Comparison of ENCODE assay signal across 22 mouse cellular contexts in the genomic region with DNA sequence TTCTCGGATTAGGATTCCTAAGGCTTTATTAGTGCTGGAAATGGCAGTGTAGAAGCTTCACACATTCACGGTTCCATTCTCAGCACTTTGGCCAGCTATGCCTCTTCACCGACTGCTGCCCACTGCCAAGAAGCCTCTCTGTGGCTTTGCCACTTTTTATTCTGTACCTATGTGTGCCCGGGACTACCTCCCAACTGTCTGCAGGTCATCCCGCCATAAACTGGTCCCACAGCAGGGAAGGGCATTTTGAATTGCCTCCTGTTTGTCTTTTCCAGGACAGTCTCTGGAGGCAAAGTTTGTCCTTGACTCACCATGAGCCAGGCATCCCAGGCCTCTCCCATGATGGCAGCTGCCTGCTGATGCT. TPM values are rescaled to one million over a fixed set of nuclear protein-coding genes. Genes with fewer than 3 reads are reported as not detected.
DNase-seq lines count a peak whose midpoint lies in the region; ATAC-seq and TF ChIP-seq lines count a peak whose summit lies in the region.
"Had no signal": no experiment of that assay in that cellular context is flagged by ENCODE, and none has a peak within 500 bp of the region (broad histone marks: within the 10 kb centered on the region; RNA-seq: fewer than 3 reads in every experiment).

No protein-coding gene starts in this region.

- no peak for DNase-seq in forebrain, embryonic 10.5 days (ENCODE audit: extremely low spot score, low spot score)
- DNase-seq in heart, postnatal 14 days, result no peak
- no peak for DNase-seq in stomach, postnatal 0 days (ENCODE audit: low spot score)
- DNase-seq in adrenal gland, adult (ENCODE audit: inconsistent age in 2 of 2, low spot score in 1 of 2), result no peak
- DNase-seq in urinary bladder, postnatal 25 days (ENCODE audit: low spot score), result no peak
- DNase-seq: adrenal gland, postnatal 36 days; cerebellum, adult 11-12 months; cerebellum, postnatal 14 days; gastrocnemius, postnatal 10 days; kidney, postnatal 36 days; layer of hippocampus, adult 9-11 months; retina, postnatal 1 day had no signal

- no peak overlapping the region for H3K9ac ChIP-seq in forebrain, embryonic 15.5 days (replicated peaks)
- H3K9ac ChIP-seq in heart, embryonic 12.5 days, result no peak overlapping the region
- no peak overlapping the region for H3K9ac ChIP-seq in stomach, embryonic 15.5 days
- no peak overlapping the region for H3K9ac ChIP-seq in stomach, postnatal 0 days (ENCODE audit: low read length)
- H3K9ac ChIP-seq: embryonic facial prominence, embryonic 15.5 days; liver, embryonic 15.5 days; midbrain, embryonic 12.5 days had no signal

- no peak for ATAC-seq in forebrain, embryonic 15.5 days (replicated peaks)
- ATAC-seq in heart, embryonic 12.5 days (ENCODE audit: insufficient number of reproducible peaks, low FRiP score), result no peak
- ATAC-seq in stomach, embryonic 15.5 days (ENCODE audit: insufficient read depth, low FRiP score, low read depth), result no peak
- ATAC-seq in stomach, postnatal 0 days (ENCODE audit: low FRiP score, low TSS enrichment), result no peak; the same call in 1 of the 2 replicates
- ATAC-seq: hindbrain, embryonic 16.5 days; intestine, embryonic 16.5 days had no signal

- intact Hi-C loops in heart, postnatal 14 days (cut with DNase I), result loop anchor here (5.0 kb wide), 1 partner anchor 57 kb away; no protein-coding TSS in a partner anchor

- H3K36me3 ChIP-seq in forebrain, embryonic 15.5 days, result peaks cover 7% of the 10 kb centered on the region; the same call in 1 of the 2 replicates
- peaks cover 12% of the 10 kb centered on the region for H3K36me3 ChIP-seq in forebrain, embryonic 10.5 days (replicated peaks)
- H3K36me3 ChIP-seq in heart, embryonic 12.5 days, result peaks cover 4% of the 10 kb centered on the region
- no peaks in the 10 kb centered on the region for H3K36me3 ChIP-seq in stomach, embryonic 15.5 days
- H3K36me3 ChIP-seq in stomach, postnatal 0 days (ENCODE audit: control insufficient read depth, insufficient read depth, low read length), result no peaks in the 10 kb centered on the region
- H3K36me3 ChIP-seq: embryonic facial prominence, embryonic 15.5 days; liver, embryonic 15.5 days had no signal

- H3K4me2 ChIP-seq in forebrain, embryonic 15.5 days (replicated peaks), result no peak overlapping the region
- peak overlapping the region; percentile 58 for H3K4me2 ChIP-seq in heart, embryonic 12.5 days
- H3K4me2 ChIP-seq in stomach, embryonic 15.5 days, result no peak overlapping the region
- H3K4me2 ChIP-seq in stomach, postnatal 0 days (replicated peaks; ENCODE audit: low read depth), result no peak overlapping the region
- H3K4me2 ChIP-seq: embryonic facial prominence, embryonic 15.5 days; liver, embryonic 15.5 days; midbrain, embryonic 12.5 days had no signal

- H3K27me3 ChIP-seq in forebrain, embryonic 15.5 days, result no peaks in the 10 kb centered on the region
- H3K27me3 ChIP-seq in forebrain, embryonic 10.5 days (ENCODE audit: poor library complexity, severe bottlenecking), result no peaks in the 10 kb centered on the region
- H3K27me3 ChIP-seq in heart, embryonic 12.5 days (replicated peaks), result no peaks in the 10 kb centered on the region
- no peaks in the 10 kb centered on the region for H3K27me3 ChIP-seq in stomach, embryonic 15.5 days (replicated peaks)
- no peaks in the 10 kb centered on the region for H3K27me3 ChIP-seq in stomach, postnatal 0 days (ENCODE audit: control insufficient read depth, insufficient read depth, low read length)
- H3K27me3 ChIP-seq: CH12.LX; embryonic facial prominence, embryonic 15.5 days; midbrain, embryonic 12.5 days had no signal

- no peak for TF ChIP-seq CTCF in stomach, postnatal 0 days (IDR thresholded peaks at IDR 0.05; ENCODE audit: low read depth)

- H3K4me3 ChIP-seq in forebrain, embryonic 15.5 days, result no peak overlapping the region
- no peak overlapping the region for H3K4me3 ChIP-seq in forebrain, embryonic 10.5 days
- H3K4me3 ChIP-seq in heart, embryonic 12.5 days, result no peak overlapping the region
- H3K4me3 ChIP-seq in stomach, embryonic 15.5 days (replicated peaks), result no peak overlapping the region
- H3K4me3 ChIP-seq in stomach, postnatal 0 days (ENCODE audit: low read depth, low read length), result no peak overlapping the region
- H3K4me3 ChIP-seq: embryonic facial prominence, embryonic 15.5 days; liver, embryonic 15.5 days; midbrain, embryonic 12.5 days; myocyte had no signal

- peaks cover 13% of the 10 kb centered on the region; the same call in 1 of the 2 replicates for H3K9me3 ChIP-seq in forebrain, embryonic 15.5 days
- peaks cover 16% of the 10 kb centered on the region for H3K9me3 ChIP-seq in forebrain, embryonic 10.5 days
- H3K9me3 ChIP-seq in heart, embryonic 12.5 days (replicated peaks), result peaks cover 26% of the 10 kb centered on the region
- H3K9me3 ChIP-seq in stomach, embryonic 15.5 days, result peaks cover 6% of the 10 kb centered on the region; the same call in 1 of the 2 replicates
- 0 out of 2 replicates have a peak, but pooled peaks cover 3% of the 10 kb centered on the region for H3K9me3 ChIP-seq in stomach, postnatal 0 days (ENCODE audit: control insufficient read depth, low read length)
- H3K9me3 ChIP-seq: liver, embryonic 15.5 days had no signal

- H3K4me1 ChIP-seq in forebrain, embryonic 15.5 days, result peaks cover 30% of the 10 kb centered on the region
- H3K4me1 ChIP-seq in forebrain, embryonic 10.5 days, result 0 out of 2 replicates have a peak, but pooled peaks cover 5% of the 10 kb centered on the region
- peaks cover 28% of the 10 kb centered on the region for H3K4me1 ChIP-seq in heart, embryonic 12.5 days (replicated peaks)
- H3K4me1 ChIP-seq in stomach, embryonic 15.5 days, result peaks cover 12% of the 10 kb centered on the region
- H3K4me1 ChIP-seq in stomach, postnatal 0 days (replicated peaks; ENCODE audit: control insufficient read depth, insufficient read depth), result no peaks in the 10 kb centered on the region
- H3K4me1 ChIP-seq: liver, embryonic 15.5 days had no signal

- no peak for TF ChIP-seq EP300 in stomach, postnatal 0 days (optimal IDR thresholded peaks at IDR 0.05)

- H3K27ac ChIP-seq in forebrain, embryonic 15.5 days (replicated peaks), result peak overlapping the region; percentile 85
- no peak overlapping the region for H3K27ac ChIP-seq in forebrain, embryonic 10.5 days
- H3K27ac ChIP-seq in heart, embryonic 12.5 days (ENCODE audit: poor library complexity, severe bottlenecking), result peak overlapping the region; percentile 90
- 0 out of 2 replicates have a peak overlapping the region, but pooled peaks have one; percentile 23 for H3K27ac ChIP-seq in stomach, embryonic 15.5 days
- no peak overlapping the region for H3K27ac ChIP-seq in stomach, postnatal 0 days (replicated peaks)
- H3K27ac ChIP-seq: liver, embryonic 15.5 days had no signal

- WGBS in forebrain, embryonic 15.5 days, result 79% methylated on average over 5 of the region's 5 CpGs
- 90% methylated on average over 5 of the region's 5 CpGs for WGBS in forebrain, embryonic 10.5 days
- WGBS in heart, embryonic 12.5 days, result 80% methylated on average over 5 of the region's 5 CpGs
- WGBS in stomach, embryonic 15.5 days, result 76% methylated on average over 5 of the region's 5 CpGs
- WGBS in stomach, postnatal 0 days, result 72% methylated on average over 5 of the region's 5 CpGs

RNA-seq across cellular contexts. Expression of gene Ankrd6, which starts 59.9 kb away (rescaled TPM):
- polyA plus RNA-seq in forebrain, embryonic 15.5 days (2015; fragmentation: Nextera tagmentation; extraction: Ambion mirVana), result 35.9 and 36.0 TPM in 2 replicates
- polyA plus RNA-seq in forebrain, embryonic 10.5 days (2016; fragmentation: Nextera tagmentation; extraction: Ambion mirVana), result 11.9 and 12.4 TPM in 2 replicates
- polyA plus RNA-seq in heart, embryonic 12.5 days (2016; fragmentation: Nextera tagmentation; extraction: Ambion mirVana), result 7.0 and 7.7 TPM in 2 replicates
- 1 to 10 TPM; 3.0 to 4.1 TPM for total RNA-seq in heart, postnatal 14 days (2021)
- 4.5 and 5.4 TPM in 2 replicates for polyA plus RNA-seq in stomach, embryonic 15.5 days (2015; fragmentation: Nextera tagmentation; extraction: Ambion mirVana)
- polyA plus RNA-seq in stomach, postnatal 0 days (2015; fragmentation: Nextera tagmentation; extraction: Ambion mirVana), result 2.2 and 2.3 TPM in 2 replicates

Comparison
In these comparisons a context has a peak if more than half of its experiments do, and no peak if none do; other contexts are left out.
1. H3K27ac ChIP-seq: peak in forebrain, embryonic 15.5 days (single experiment), heart, embryonic 12.5 days (single experiment) and stomach, embryonic 15.5 days (single experiment); none in forebrain, embryonic 10.5 days (single experiment) and stomach, postnatal 0 days (single experiment).